Mouse (Mus musculus): ENCODE measurements around the gene Ptprn2.

DNA sequence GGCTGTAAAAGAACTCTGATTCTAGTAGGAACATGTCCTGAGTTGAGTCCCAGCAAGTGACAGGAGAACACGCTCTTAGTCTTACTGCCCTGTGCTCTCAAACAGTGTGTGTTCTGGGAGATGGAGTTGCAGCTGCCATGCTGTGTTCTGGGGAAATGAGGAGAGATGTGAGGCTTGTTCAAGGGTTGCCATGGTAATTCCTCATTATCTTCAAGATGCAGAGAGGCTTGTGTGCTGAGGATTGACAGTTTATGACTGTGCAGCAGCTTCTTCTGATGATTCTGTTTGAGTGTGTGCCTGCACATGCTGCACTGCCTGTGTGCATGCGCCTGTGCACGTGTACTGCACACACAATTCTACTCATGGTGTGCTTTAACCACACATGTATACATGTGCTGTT is 192.2 kb downstream of the Ptprn2 start:
- TF ChIP-seq CTCF (IDR thresholded peaks at IDR 0.05; ENCODE audit: low read depth) (no peak), EP300 (IDR thresholded peaks at IDR 0.05; ENCODE audit: low read depth) (no peak)

Data from liver, postnatal 0 days (tissue).